Mouse (Mus musculus): Measurements from ENCODE around the gene Dhh.

DNA sequence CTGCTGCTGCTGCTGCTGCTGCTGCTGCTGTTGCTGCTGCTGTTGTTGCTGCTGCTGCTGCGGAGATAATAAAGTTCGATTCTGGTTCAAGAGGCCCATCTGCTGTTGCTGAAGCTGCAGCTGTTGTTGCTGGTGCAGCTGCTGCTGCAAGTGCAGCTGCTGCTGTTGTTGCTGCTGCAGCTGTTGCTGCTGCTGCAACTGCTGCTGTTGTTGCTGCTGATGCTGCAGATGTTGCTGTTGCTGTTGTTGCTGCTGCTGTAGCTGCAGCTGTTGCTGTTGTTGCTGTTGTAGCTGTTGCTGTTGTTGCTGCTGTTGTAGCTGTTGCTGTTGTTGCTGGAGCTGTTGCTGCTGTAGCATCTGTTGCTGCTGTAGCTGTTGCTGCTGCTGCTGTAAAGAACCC is 53.2 kb downstream of the Dhh start:
- TF ChIP-seq JUND (conservative IDR thresholded peaks at IDR 0.05; ENCODE audit: low read depth, low read length) (no peak), ELF1 (IDR thresholded peaks at IDR 0.05; ENCODE audit: low read depth, low read length) (no peak), POLR2A (IDR thresholded peaks at IDR 0.05; ENCODE audit: low read depth, low read length) (no peak)

Measured in CH12.LX (cell line).